Mouse (Mus musculus): Measurements from ENCODE around the gene Kcnq2. TPM values are rescaled to one million over a fixed set of nuclear protein-coding genes. Genes with fewer than 3 reads are reported as not detected.

The Kcnq2 gene
- total and polyA plus RNA-seq, 3 experiments, result 0.19 to 0.57 TPM; not detected in 1

GRCm38 (mm10) chr2:181042376-181042775 lies 92.7 kb downstream of the Kcnq2 start:
- Histone ChIP-seq H3K9ac (ENCODE audit: control insufficient read depth, low read depth, low read length, poor library complexity, severe bottlenecking) (no peak overlapping the region), H3K27ac (ENCODE audit: control insufficient read depth, low read depth, low read length) (no peak overlapping the region), H3K27me3 (ENCODE audit: control insufficient read depth in 1 of 2, insufficient read depth in 2 of 2, low read length in 2 of 2) (no peaks in the 10 kb centered on the region), H3K4me3 (ENCODE audit: control insufficient read depth in 1 of 2, insufficient read depth in 1 of 2, low read depth in 2 of 2, low read length in 2 of 2) (no peak overlapping the region), H3K79me2 (ENCODE audit: control insufficient read depth, insufficient read depth, low read length, poor library complexity) (no peaks in the 10 kb centered on the region), H3K9me3 (replicated peaks; ENCODE audit: insufficient read depth, low read length) (no peaks in the 10 kb centered on the region), H3K36me3 (ENCODE audit: control insufficient read depth in 1 of 2, insufficient read depth in 2 of 2, low read length in 2 of 2) (no peaks in the 10 kb centered on the region), H3K4me1 (ENCODE audit: control insufficient read depth in 1 of 2, insufficient read depth in 2 of 2, low read length in 2 of 2) (no peaks in the 10 kb centered on the region)
- DNase-seq (ENCODE audit: low read depth, low spot score), result no peak
- no peak for TF ChIP-seq NRF1 (IDR thresholded peaks at IDR 0.05; ENCODE audit: insufficient read depth, low read depth, low read length, poor library complexity, severe bottlenecking)
- no peak for TF ChIP-seq MAFK (IDR thresholded peaks at IDR 0.05; ENCODE audit: borderline replicate concordance, low read depth, low read length)
- no peak for TF ChIP-seq TAL1 (IDR thresholded peaks at IDR 0.05; ENCODE audit: low read length)
- no peak for TF ChIP-seq MYC (IDR thresholded peaks at IDR 0.05; ENCODE audit: low read depth, low read length)
- TF ChIP-seq ZKSCAN1 (IDR thresholded peaks at IDR 0.05; ENCODE audit: low read depth, low read length), result no peak
- no peak for TF ChIP-seq SMC3 (IDR thresholded peaks at IDR 0.05; ENCODE audit: low read depth, low read length)
- TF ChIP-seq GABPA (IDR thresholded peaks at IDR 0.05; ENCODE audit: low read depth, low read length), result no peak
- TF ChIP-seq POLR2AphosphoS5 (IDR thresholded peaks at IDR 0.05; ENCODE audit: borderline replicate concordance, low read depth, low read length), result no peak
- no peak for TF ChIP-seq E2F4 (IDR thresholded peaks at IDR 0.05; ENCODE audit: borderline replicate concordance, low read depth, low read length)
- TF ChIP-seq ZC3H11A (IDR thresholded peaks at IDR 0.05; ENCODE audit: low read depth, low read length), result no peak
- no peak for TF ChIP-seq MYB (IDR thresholded peaks at IDR 0.05; ENCODE audit: low read depth, low read length)
- TF ChIP-seq POLR2AphosphoS2 (IDR thresholded peaks at IDR 0.05; ENCODE audit: low read length), result no peak
- no peak for TF ChIP-seq USF1 (IDR thresholded peaks at IDR 0.05; ENCODE audit: low read depth, low read length)
- TF ChIP-seq JUND (IDR thresholded peaks at IDR 0.05; ENCODE audit: low read depth, low read length), result no peak
- no peak for TF ChIP-seq GATA1 (IDR thresholded peaks at IDR 0.05; ENCODE audit: low read depth, low read length)
- TF ChIP-seq ZMIZ1 (IDR thresholded peaks at IDR 0.05; ENCODE audit: low read depth, low read length), result no peak

DNA sequence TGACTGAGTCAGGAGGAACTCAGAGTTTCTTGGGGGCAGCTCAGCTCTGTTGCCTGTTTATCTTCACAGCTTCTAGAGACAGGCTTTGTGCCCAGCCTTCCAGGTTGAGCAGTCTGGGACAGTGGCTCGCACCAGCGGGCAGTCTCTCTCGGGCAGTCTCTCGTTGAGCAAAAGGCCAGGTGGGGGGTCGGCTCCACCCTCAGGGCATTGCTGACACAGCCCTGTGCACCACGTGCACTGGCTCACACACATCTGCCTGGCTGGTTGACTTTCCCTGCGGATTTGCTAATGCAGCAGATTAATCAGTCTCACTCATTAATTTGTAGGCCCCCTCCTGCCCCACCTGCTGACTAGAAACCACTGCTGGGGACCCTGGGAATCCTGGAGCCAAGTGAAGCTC lies 93.2 kb downstream of the Kcnq2 start:
- Histone ChIP-seq H3K27ac (ENCODE audit: control insufficient read depth, low read depth, low read length) (no peak overlapping the region), H3K27me3 (ENCODE audit: control insufficient read depth in 1 of 2, insufficient read depth in 2 of 2, low read length in 2 of 2) (peaks cover 0 to under 1% of the 10 kb centered on the region in 2 experiments; a peak in 1 of 4 replicates), H3K9ac (ENCODE audit: control insufficient read depth, low read depth, low read length, poor library complexity, severe bottlenecking) (no peak overlapping the region), H3K36me3 (ENCODE audit: control insufficient read depth in 1 of 2, insufficient read depth in 2 of 2, low read length in 2 of 2) (no peaks in the 10 kb centered on the region), H3K4me3 (ENCODE audit: control insufficient read depth in 1 of 2, insufficient read depth in 1 of 2, low read depth in 2 of 2, low read length in 2 of 2) (no peak overlapping the region), H3K4me1 (ENCODE audit: control insufficient read depth in 1 of 2, insufficient read depth in 2 of 2, low read length in 2 of 2) (no peaks in the 10 kb centered on the region), H3K9me3 (replicated peaks; ENCODE audit: insufficient read depth, low read length) (no peaks in the 10 kb centered on the region), H3K79me2 (ENCODE audit: control insufficient read depth, insufficient read depth, low read length, poor library complexity) (no peaks in the 10 kb centered on the region)
- TF ChIP-seq GATA1 (IDR thresholded peaks at IDR 0.05; ENCODE audit: low read depth, low read length) (no peak), MAFK (IDR thresholded peaks at IDR 0.05; ENCODE audit: borderline replicate concordance, low read depth, low read length) (no peak), USF1 (IDR thresholded peaks at IDR 0.05; ENCODE audit: low read depth, low read length) (no peak), POLR2AphosphoS5 (IDR thresholded peaks at IDR 0.05; ENCODE audit: borderline replicate concordance, low read depth, low read length) (no peak), HCFC1 (IDR thresholded peaks at IDR 0.05; ENCODE audit: low read depth, low read length) (no peak), TCF12 (IDR thresholded peaks at IDR 0.05; ENCODE audit: low read depth, low read length) (no peak), MXI1 (IDR thresholded peaks at IDR 0.05; ENCODE audit: low read depth, low read length) (no peak), POLR2A (IDR thresholded peaks at IDR 0.05; ENCODE audit: control insufficient read depth in 1 of 2, insufficient read depth in 1 of 2, low read depth in 1 of 2, low read length in 2 of 2, poor library complexity in 1 of 2) (no peak), ETS1 (IDR thresholded peaks at IDR 0.05; ENCODE audit: low read depth, low read length) (no peak), MEF2A (IDR thresholded peaks at IDR 0.05; ENCODE audit: extremely low read depth, insufficient replicate concordance, low read depth, low read length, poor library complexity, severe bottlenecking) (no peak), SMC3 (IDR thresholded peaks at IDR 0.05; ENCODE audit: low read depth, low read length) (no peak), MAX (IDR thresholded peaks at IDR 0.05; ENCODE audit: low read length) (no peak), ELF1 (IDR thresholded peaks at IDR 0.05; ENCODE audit: low read depth, low read length) (no peak), BHLHE40 (IDR thresholded peaks at IDR 0.05; ENCODE audit: borderline replicate concordance, low read depth, low read length) (no peak), MYC (IDR thresholded peaks at IDR 0.05; ENCODE audit: low read depth, low read length) (no peak), USF2 (IDR thresholded peaks at IDR 0.05; ENCODE audit: borderline replicate concordance in 1 of 2, insufficient read depth in 1 of 2, low read depth in 1 of 2, low read length in 2 of 2) (no peak)
- no peak for DNase-seq (ENCODE audit: low read depth, low spot score)
